Mouse (Mus musculus) lung, adult 2 months (tissue): ENCODE data around the gene Palld.

Experiments
- CTCF ChIP-seq: fragments of 200-500 bp; IDR thresholded peaks from 2 replicates; pipeline ENCODE4 v1.5.1; 2011; ENCODE audit warnings: mild to moderate bottlenecking, low read length, control low read depth; ENCODE audit not compliant: insufficient read depth
- POLR2A ChIP-seq: fragments of 200-500 bp; IDR thresholded peaks from 2 replicates; pipeline ENCODE4 v1.6.1; 2011; ENCODE audit warnings: low read depth, mild to moderate bottlenecking, control low read depth, low read length, borderline replicate concordance; ENCODE audit errors: extremely low read depth

DNA sequence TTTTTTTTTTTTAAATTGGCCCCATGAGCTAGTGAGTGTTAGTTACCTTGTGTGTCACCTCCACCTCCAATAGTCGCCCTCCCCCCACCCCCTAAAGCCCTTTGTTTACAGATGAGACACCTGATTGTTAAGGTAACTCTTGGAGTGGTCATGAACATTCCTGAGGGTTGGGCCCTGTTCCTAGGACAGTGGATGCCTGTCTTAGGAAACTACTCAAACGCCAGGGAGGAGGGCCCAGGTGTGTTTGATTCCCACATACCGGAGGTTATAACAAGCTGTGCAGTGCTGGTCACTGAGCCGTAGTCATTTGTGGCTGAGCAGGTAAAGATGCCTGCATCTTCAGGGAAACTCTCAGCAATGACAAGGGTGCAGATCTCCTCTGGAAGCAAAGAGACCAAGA lies 215.4 kb downstream of the Palld start:
- TF ChIP-seq POLR2A: no peak
- no peak for TF ChIP-seq CTCF
